Mouse (Mus musculus) brain, embryonic 14.5 days (tissue): Measurements from ENCODE around the gene Cep112.

Source experiments
- CTCF ChIP-seq: fragments of 200-500 bp; IDR thresholded peaks from 2 replicates; pipeline ENCODE4 v1.5.1; 2012; ENCODE audit warnings: inconsistent platforms, mild to moderate bottlenecking, moderate library complexity, borderline replicate concordance; ENCODE audit not compliant: insufficient read depth, insufficient read length; ENCODE audit errors: extremely low read depth
- POLR2A ChIP-seq: fragments of 200-500 bp; IDR thresholded peaks from 2 replicates; pipeline ENCODE4 v1.6.1; 2012; ENCODE audit warnings: mild to moderate bottlenecking, inconsistent platforms, borderline replicate concordance; ENCODE audit not compliant: poor library complexity, insufficient read depth, insufficient read length, severe bottlenecking; ENCODE audit errors: extremely low read depth

DNA sequence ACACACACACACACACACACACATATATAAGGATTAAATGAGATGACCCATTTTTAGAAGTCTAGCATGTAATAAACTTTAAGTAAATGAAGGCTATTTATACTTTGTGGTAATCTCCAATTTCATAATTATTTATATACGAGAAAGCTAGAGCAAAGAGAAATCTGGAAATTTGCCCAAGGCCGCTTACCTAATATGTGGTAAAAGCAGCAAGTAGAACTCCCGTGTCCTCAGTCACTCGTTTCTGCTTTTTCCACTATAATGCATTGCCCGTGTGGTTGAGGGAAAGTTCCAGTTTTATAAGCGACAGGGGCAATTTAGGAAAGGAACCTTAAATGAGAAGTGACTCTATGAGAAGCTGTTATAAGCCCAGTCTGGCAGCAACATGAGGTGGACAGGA, 442.5 kb downstream of the Cep112 start:
- no peak for TF ChIP-seq CTCF
- TF ChIP-seq POLR2A, result no peak
